Mouse (Mus musculus) liver, adult 2 months (tissue): ENCODE results near the gene Ergic1. TPM values are rescaled to one million over a fixed set of nuclear protein-coding genes. Genes with fewer than 3 reads are reported as not detected.
A peak's percentile ranks its signal among the peaks of the same experiment; 100 is the strongest.

ENCODE experiments used
- DNase-seq: peaks from one replicate; pipeline ENCODE4 v3.0.0-alpha.2; 2011; ENCODE audit warnings: low read depth, low spot score; ENCODE audit errors: extremely low read depth
- H3K27ac ChIP-seq: fragments of 200-500 bp; replicated peaks from 2 replicates; pipeline ENCODE4 v1.5.1; 2012; ENCODE audit warnings: low read depth, mild to moderate bottlenecking, control low read depth, inconsistent platforms, low read length; ENCODE audit not compliant: insufficient read depth
- H3K27me3 ChIP-seq: fragments of 200-500 bp; 2 replicates; pipeline ENCODE4 v1.6.1; 2012; ENCODE audit warnings: mild to moderate bottlenecking, moderate library complexity, low read length, inconsistent platforms; ENCODE audit not compliant: control insufficient read depth, insufficient read depth
- H3K36me3 ChIP-seq: fragments of 200-500 bp; 2 replicates; pipeline ENCODE4 v1.6.1; 2012; ENCODE audit warnings: low read length, inconsistent platforms; ENCODE audit not compliant: control insufficient read depth, insufficient read depth
- H3K4me1 ChIP-seq: fragments of 200-500 bp; 2 replicates; pipeline ENCODE4 v1.6.1; 2011; ENCODE audit warnings: low read length; ENCODE audit not compliant: control insufficient read depth, insufficient read depth
- H3K4me3 ChIP-seq: fragments of 200-500 bp; 2 replicates; pipeline ENCODE4 v1.5.1; 2011; ENCODE audit warnings: low read depth, mild to moderate bottlenecking, control low read depth, low read length, moderate library complexity; ENCODE audit not compliant: insufficient read depth
- H3K79me2 ChIP-seq: fragments of 200-500 bp; 2 replicates; pipeline ENCODE4 v1.6.1; 2012; ENCODE audit warnings: inconsistent platforms, mild to moderate bottlenecking, low read length, moderate library complexity; ENCODE audit not compliant: control insufficient read depth, insufficient read depth
- H3K9ac ChIP-seq: fragments of 200-500 bp; 2 replicates; pipeline ENCODE4 v1.6.1; 2012; ENCODE audit warnings: low read depth, mild to moderate bottlenecking, control low read depth, inconsistent platforms, low read length
- CTCF ChIP-seq: fragments of 200-500 bp; IDR thresholded peaks from 2 replicates; pipeline ENCODE4 v1.5.1; 2011; ENCODE audit warnings: low read depth, low read length, control low read depth
- POLR2A ChIP-seq: fragments of 200-500 bp; IDR thresholded peaks from 2 replicates; pipeline ENCODE4 v1.6.1; 2011; ENCODE audit warnings: low read length, control low read depth; ENCODE audit not compliant: insufficient read depth; ENCODE audit errors: extremely low read depth
- WGBS: fragments of 180-500 bp; shearing (Covaris S2); methylation state at CpG from one replicate; pipeline ENCODE4 v1.1.7; 2018; 5-methylcytosine and 5-hydroxymethylcytosine counted together
- polyA plus RNA-seq: library from polyadenylated mRNA; depleted of rRNA; stranded (reverse); fragments of >200 nt; gene quantifications from 2 replicates; pipeline ENCODE4 v1.2.3, GENCODE M21; 2012
- total RNA-seq: library from RNA; depleted of rRNA; stranded (reverse); fragments of >200 nt; gene quantifications from 2 replicates; pipeline ENCODE4 v1.2.3, GENCODE M21; 2014

The Ergic1 gene
- total and polyA plus RNA-seq, 2 experiments, result 30.7 to 93.3 TPM

GRCm38 (mm10) chr17:26600913-26601447, 39.7 kb downstream of the Ergic1 start:
- TF ChIP-seq POLR2A (no peak), CTCF (no peak)
- peaks cover 37% of the 10 kb centered on the region; the same call in 1 of the 2 replicates for H3K79me2 ChIP-seq
- peak overlapping the region; percentile 62 for H3K27ac ChIP-seq
- H3K36me3 ChIP-seq, result no peaks in the 10 kb centered on the region
- peak; percentile 43 for DNase-seq
- WGBS, result 62% methylated on average over 17 of the region's 17 CpGs
- H3K4me3 ChIP-seq, result no peak overlapping the region
- peaks cover 40% of the 10 kb centered on the region for H3K4me1 ChIP-seq
- no peak overlapping the region for H3K9ac ChIP-seq
- no peaks in the 10 kb centered on the region for H3K27me3 ChIP-seq

DNA sequence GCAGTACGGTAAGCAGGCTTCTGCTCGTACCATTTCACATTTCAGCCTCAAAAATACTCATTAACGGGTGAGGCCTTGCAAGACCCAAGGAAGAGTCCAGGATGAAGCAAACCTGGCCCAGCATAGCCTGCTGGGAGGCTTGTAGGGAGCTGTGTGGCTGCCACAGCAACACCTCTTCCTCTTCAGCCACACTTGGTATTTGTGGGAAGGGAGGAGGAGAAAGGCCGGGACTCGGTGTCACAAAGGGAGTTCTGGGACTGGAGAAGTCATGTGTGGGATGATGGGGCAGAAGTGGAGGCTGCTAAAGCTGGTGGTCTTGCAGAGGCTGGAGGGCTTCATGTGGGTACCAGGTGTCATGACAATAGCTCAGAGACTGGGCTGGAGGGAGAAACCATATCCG, 40.2 kb downstream of the Ergic1 start:
- H3K9ac ChIP-seq, result 0 out of 2 replicates have a peak overlapping the region, but pooled peaks have one; percentile 10
- WGBS, result 81% methylated on average over 6 of the region's 6 CpGs
- no peak for TF ChIP-seq POLR2A
- TF ChIP-seq CTCF, result no peak
- peak overlapping the region; percentile 62 for H3K27ac ChIP-seq
- H3K36me3 ChIP-seq, result no peaks in the 10 kb centered on the region
- peaks cover 35% of the 10 kb centered on the region; the same call in 1 of the 2 replicates for H3K79me2 ChIP-seq
- peaks cover 38% of the 10 kb centered on the region for H3K4me1 ChIP-seq
- no peak for DNase-seq
- no peak overlapping the region for H3K4me3 ChIP-seq
- no peaks in the 10 kb centered on the region for H3K27me3 ChIP-seq

GRCm38 (mm10) chr17:26601926-26602325, 40.6 kb downstream of the Ergic1 start:
- WGBS, result 25% methylated on average over 6 of the region's 6 CpGs

DNA sequence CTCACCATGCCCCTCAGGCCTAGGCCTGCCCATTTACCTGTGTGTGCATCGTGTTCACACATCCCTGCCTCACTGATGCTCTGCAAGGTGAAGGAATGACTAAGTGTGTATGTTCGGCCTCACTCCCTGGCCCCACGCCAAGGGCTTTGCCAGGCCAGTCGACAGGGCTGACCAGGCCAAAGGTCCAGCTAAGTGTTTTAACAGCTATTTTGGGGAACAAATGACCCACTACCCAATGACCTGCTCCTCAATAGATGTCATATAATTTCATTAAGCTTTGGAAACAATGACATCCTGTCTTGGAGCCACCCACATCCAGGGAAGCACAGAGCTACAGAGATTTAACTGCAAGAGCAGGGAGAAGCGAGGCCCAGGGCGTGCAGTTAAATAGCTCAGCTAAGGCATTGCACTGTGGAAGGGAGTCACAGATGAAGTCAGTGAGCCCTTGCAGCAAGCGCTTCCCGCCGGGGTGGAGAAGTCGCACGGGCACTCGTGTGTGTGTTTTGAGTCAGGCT, 41.1 kb downstream of the Ergic1 start:
- DNase-seq, result peak; percentile 91
- Histone ChIP-seq H3K9ac (peak overlapping the region; percentile 40), H3K27me3 (no peaks in the 10 kb centered on the region), H3K36me3 (no peaks in the 10 kb centered on the region), H3K79me2 (peaks cover 32% of the 10 kb centered on the region; the same call in 1 of the 2 replicates), H3K4me1 (peaks cover 33% of the 10 kb centered on the region), H3K27ac (peak overlapping the region; percentile 80), H3K4me3 (no peak overlapping the region)
- WGBS, result 9% methylated on average over 12 of the region's 12 CpGs
- TF ChIP-seq CTCF (no peak), POLR2A (no peak)

More at GRCm38 (mm10) chr17:26601926-26602325, 40.6 kb downstream of the Ergic1 start:
- peak; percentile 85 for DNase-seq
- no peaks in the 10 kb centered on the region for H3K36me3 ChIP-seq
- no peak overlapping the region for H3K4me3 ChIP-seq
- 0 out of 2 replicates have a peak overlapping the region, but pooled peaks have one; percentile 10 for H3K9ac ChIP-seq
- H3K4me1 ChIP-seq, result peaks cover 37% of the 10 kb centered on the region
- H3K27ac ChIP-seq, result peak overlapping the region; percentile 71
- TF ChIP-seq CTCF, result no peak
- TF ChIP-seq POLR2A, result no peak
- no peaks in the 10 kb centered on the region for H3K27me3 ChIP-seq
- H3K79me2 ChIP-seq, result peaks cover 34% of the 10 kb centered on the region; the same call in 1 of the 2 replicates

GRCm38 (mm10) chr17:26603311-26603710, 42.0 kb downstream of the Ergic1 start:
- TF ChIP-seq CTCF, result no peak
- TF ChIP-seq POLR2A, result no peak
- Histone ChIP-seq H3K9ac (no peak overlapping the region; the same call in 1 of the 2 replicates), H3K4me3 (no peak overlapping the region), H3K27ac (peak overlapping the region; percentile 80), H3K27me3 (no peaks in the 10 kb centered on the region), H3K36me3 (no peaks in the 10 kb centered on the region), H3K79me2 (peaks cover 30% of the 10 kb centered on the region; the same call in 1 of the 2 replicates), H3K4me1 (peaks cover 33% of the 10 kb centered on the region)
- no peak for DNase-seq
- 89% methylated on average over 8 of the region's 8 CpGs for WGBS

DNA sequence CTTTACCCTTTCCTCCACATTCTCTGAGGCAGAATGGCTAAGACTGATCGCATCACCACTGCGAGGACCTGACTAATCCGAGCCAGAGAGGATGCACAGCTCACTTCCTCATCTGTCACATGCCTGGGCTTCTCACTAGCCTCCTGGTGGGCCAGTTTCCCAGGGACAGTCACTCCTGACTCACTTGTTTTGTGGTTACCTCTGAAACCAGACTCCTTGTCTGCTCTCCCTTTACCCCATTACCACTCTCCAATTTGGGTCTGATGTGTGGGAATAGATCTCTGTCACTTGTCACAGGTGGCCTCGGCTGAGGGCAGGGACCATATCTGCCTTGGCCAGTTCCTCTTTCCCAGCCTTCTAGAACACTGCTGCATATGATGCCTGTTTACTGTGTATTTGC, 44.3 kb downstream of the Ergic1 start:
- H3K27ac ChIP-seq, result peak overlapping the region; percentile 56
- no peak overlapping the region for H3K9ac ChIP-seq
- no peaks in the 10 kb centered on the region for H3K27me3 ChIP-seq
- no peak overlapping the region for H3K4me3 ChIP-seq
- DNase-seq, result no peak
- H3K36me3 ChIP-seq, result no peaks in the 10 kb centered on the region; the same call in 1 of the 2 replicates
- H3K79me2 ChIP-seq, result peaks cover 29% of the 10 kb centered on the region; the same call in 1 of the 2 replicates
- H3K4me1 ChIP-seq, result peaks cover 37% of the 10 kb centered on the region
- no peak for TF ChIP-seq CTCF
- TF ChIP-seq POLR2A, result no peak
- WGBS, result 87% methylated on average over 4 of the region's 4 CpGs
